Mouse (Mus musculus) embryo, embryonic 11 days (tissue): ENCODE data around the gene Dydc2.
A peak's percentile ranks its signal among the peaks of the same experiment; 100 is the strongest.

Source experiments
- DNase-seq: peaks from one replicate; pipeline ENCODE4 v3.0.0-alpha.2; 2015

Gene Dydc2

GRCm38 (mm10) chr14:41033135-41034110 is 35.6 kb downstream of the Dydc2 start:
- peak; percentile 87 for DNase-seq

GRCm38 (mm10) chr14:41030989-41031513 is 38.0 kb downstream of the Dydc2 start:
- no peak for DNase-seq

- no peak for DNase-seq
These were observed 39.7 kb downstream of the Dydc2 start for GRCm38 (mm10) chr14:41029303-41029702.

GRCm38 (mm10) chr14:41025594-41026284 is 43.3 kb downstream of the Dydc2 start:
- DNase-seq: no peak

GRCm38 (mm10) chr14:41025087-41025486 is 43.9 kb downstream of the Dydc2 start:
- no peak for DNase-seq

GRCm38 (mm10) chr14:41021246-41021645 is 47.8 kb downstream of the Dydc2 start:
- DNase-seq: no peak

- DNase-seq: no peak
These were observed 51.5 kb downstream of the Dydc2 start for GRCm38 (mm10) chr14:41017460-41017859.

GRCm38 (mm10) chr14:41014701-41015240 is 54.2 kb downstream of the Dydc2 start:
- no peak for DNase-seq

- DNase-seq: peak; percentile 95
These were observed 55.1 kb downstream of the Dydc2 start, which contains the start of gene Fam213a for GRCm38 (mm10) chr14:41013630-41014613. Gene Fam213a, minus strand, starts transcription at chr14:41013788.

- DNase-seq: no peak
These were observed 55.9 kb downstream of the Dydc2 start for GRCm38 (mm10) chr14:41013143-41013542.

- DNase-seq: no peak
These were observed 57.1 kb downstream of the Dydc2 start for GRCm38 (mm10) chr14:41011916-41012315.

- no peak for DNase-seq
These were observed 60.9 kb downstream of the Dydc2 start for GRCm38 (mm10) chr14:41008138-41008537.

GRCm38 (mm10) chr14:41007641-41008040 is 61.4 kb downstream of the Dydc2 start:
- DNase-seq: no peak

GRCm38 (mm10) chr14:41006899-41007298 is 62.1 kb downstream of the Dydc2 start:
- no peak for DNase-seq

GRCm38 (mm10) chr14:41006263-41006662 is 62.7 kb downstream of the Dydc2 start:
- no peak for DNase-seq

GRCm38 (mm10) chr14:41005716-41006115 is 63.3 kb downstream of the Dydc2 start:
- no peak for DNase-seq

GRCm38 (mm10) chr14:41004201-41005141 is 64.5 kb downstream of the Dydc2 start:
- peak; percentile 39 for DNase-seq

- no peak for DNase-seq
These were observed 67.4 kb downstream of the Dydc2 start for GRCm38 (mm10) chr14:41001576-41001975.

- peak; percentile 33 for DNase-seq
These were observed 68.2 kb downstream of the Dydc2 start for GRCm38 (mm10) chr14:41000801-41001200.

GRCm38 (mm10) chr14:40999904-41000645 is 68.9 kb downstream of the Dydc2 start:
- DNase-seq: no peak
